Mouse (Mus musculus) liver, adult (tissue): ENCODE data around the gene Ndufb3.

ENCODE experiments used
- GATA4 ChIP-seq: IDR thresholded peaks from 2 replicates; pipeline ENCODE4 v1.6.1; 2014; ENCODE audit warnings: mild to moderate bottlenecking, low read length; ENCODE audit not compliant: insufficient replicate concordance

Gene Ndufb3

DNA sequence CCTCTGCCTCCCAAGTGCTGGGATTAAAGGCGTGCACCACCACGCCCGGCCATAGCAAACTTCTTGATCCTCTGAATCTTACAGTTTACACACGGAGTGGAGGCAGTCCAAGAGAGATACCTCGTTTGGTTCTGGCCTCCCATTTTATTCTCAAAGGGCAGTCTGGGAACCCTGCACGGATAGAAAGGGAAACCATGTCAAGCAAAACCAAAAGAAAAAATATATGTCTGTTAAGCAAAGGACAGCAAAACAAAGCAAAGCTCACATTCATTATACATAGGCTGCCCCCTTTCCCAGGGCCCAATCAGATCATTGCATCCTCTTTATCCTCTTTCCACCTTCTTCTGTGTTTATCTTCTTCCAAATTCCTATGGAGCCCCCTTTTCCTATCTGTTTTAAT is 27.6 kb downstream of the Ndufb3 start:
- TF ChIP-seq GATA4, result no peak

DNA sequence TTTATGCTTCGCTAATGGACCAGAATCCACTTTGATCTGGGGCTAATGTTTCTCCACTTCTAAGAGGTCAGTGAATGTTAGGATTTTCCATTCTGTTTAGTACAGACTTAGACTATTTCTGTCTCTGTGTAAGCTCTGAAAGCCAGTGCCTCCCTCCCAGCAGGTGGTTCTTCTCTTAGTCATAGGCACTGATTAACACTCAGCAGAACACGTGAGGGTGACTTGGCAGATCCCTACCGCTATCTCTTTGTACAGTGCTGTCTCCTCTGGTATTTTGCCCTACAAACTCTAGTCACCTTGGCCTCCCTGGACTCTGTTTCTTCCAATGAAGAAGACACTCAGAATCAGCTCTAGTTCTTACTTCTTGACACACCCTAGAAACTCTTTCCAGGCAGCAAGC is 28.2 kb downstream of the Ndufb3 start:
- TF ChIP-seq GATA4, result peak; percentile 84

DNA sequence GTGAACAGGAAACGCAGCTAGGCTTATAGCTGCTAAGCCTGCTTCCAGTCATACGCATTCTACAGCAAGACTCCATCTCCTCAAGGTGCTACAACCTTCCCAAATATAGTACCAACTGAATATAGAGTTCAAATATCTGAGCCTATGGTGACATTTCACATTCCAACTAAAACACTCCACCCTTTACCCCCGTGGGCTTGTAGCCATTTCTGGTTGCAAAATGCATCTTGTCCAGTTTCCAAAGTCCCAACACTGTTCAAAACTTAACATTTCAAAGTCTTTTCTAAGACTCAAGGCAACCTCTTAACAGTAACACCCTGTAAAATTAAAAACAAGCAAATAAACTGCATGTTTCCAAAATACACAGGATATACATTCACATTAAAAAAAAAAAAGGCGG is 29.0 kb downstream of the Ndufb3 start:
- TF ChIP-seq GATA4, result no peak

DNA sequence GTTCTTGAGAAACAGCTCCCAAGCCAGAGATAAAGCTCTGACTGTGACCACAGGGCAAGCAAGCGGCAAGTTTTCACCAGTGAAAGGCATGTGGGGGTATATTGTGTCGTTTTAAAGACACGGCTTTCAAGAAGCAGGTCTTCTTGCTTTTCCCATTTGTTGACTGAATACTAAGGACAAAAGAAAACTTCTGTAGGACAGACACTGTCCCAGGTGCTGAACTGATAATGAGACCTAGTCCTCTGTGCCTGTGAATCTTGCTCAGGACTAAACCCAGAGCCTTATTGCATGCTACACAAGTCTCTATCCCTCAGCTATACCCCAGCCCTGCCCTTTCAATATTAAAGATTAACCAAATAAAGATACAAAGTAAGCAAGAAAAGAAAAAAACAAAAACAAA is 30.0 kb downstream of the Ndufb3 start:
- TF ChIP-seq GATA4, result no peak

DNA sequence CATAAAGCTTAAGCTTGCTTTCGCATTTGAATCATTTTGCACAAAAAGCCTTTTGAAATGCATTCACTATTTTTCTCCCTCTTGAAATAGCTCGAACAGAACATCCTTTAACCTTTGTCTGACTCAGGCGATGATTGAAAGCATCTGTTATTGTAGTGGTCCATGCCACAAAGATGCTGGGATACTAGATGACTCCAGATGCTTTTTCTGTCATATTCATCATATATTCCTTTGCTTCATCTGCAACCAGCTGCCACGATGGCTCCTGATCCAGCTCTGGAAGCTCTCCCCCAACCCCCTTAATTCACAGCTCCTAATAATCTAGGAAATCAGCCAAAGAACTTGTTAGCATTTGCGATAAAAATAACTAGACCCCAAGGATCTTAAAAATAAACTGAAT is 30.9 kb downstream of the Ndufb3 start:
- no peak for TF ChIP-seq GATA4

DNA sequence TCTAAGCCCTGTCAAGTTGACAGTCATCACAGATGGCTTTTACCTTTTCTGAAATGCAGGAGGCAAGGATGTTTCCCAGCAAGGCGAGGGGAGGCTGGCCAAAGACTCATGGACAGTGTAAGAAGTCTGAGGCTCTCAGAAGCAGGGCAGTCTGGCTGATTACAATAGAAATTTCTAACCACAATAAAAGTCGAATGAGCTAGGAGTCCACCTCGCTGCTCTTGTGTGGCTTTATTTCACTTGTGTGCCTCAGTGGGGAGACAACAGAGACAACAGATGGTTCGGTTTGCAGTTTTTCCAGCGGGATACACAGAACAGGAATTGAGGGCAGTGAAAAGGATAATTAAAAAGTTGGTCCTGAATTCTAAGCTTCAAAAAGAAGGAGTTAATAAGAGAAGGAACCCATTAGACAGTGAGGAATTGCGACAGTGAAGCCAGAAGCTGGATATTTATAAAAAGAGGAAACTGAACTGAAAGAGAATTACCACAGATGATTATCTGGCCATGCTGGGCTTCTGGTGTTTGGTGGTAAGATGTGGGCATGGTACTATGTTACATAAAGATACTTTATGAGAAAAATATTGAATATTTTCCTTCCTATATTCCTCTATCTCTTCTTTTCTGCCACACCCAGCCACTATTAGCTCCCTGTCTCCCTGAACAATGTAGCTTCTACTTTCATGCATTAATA is 31.9 kb downstream of the Ndufb3 start:
- no peak for TF ChIP-seq GATA4

DNA sequence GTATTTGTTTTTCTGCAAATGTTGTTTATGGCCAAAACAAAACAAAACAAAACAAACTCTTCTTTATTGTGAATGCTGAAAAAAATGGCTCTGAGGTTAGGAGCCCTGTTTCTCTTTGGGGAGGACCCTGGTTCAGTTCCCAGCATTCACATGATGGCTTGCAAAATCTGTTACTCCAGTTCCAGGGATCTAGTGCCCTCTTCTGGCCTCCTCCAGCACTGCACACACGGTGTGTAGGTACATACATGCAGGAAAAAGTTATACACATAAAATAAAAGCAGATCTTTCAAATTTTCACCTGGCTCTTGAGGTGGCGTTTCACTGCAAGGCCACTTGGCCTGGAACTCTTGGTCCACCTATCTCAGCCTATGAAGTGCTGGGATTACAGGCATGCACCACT is 32.6 kb downstream of the Ndufb3 start:
- TF ChIP-seq GATA4, result no peak

DNA sequence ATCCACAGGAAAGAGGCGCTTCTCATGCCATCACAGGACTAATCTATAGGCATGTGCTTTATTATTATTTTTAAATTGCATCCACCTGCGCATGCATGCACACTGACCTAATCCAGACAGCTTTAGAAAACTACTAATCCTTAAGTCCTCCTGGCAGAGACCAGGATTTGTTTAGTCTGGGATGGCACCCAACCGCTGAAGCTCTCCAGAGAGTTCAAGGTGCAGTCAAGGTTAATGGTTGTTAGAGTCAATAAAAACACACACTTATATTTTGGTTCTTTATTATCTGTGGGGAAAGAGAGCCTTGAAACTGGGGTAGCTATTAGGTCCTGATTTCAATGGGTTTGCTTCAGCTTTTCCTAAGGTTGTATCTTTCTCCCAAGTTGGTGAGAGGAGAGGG is 35.1 kb downstream of the Ndufb3 start:
- TF ChIP-seq GATA4, result no peak

DNA sequence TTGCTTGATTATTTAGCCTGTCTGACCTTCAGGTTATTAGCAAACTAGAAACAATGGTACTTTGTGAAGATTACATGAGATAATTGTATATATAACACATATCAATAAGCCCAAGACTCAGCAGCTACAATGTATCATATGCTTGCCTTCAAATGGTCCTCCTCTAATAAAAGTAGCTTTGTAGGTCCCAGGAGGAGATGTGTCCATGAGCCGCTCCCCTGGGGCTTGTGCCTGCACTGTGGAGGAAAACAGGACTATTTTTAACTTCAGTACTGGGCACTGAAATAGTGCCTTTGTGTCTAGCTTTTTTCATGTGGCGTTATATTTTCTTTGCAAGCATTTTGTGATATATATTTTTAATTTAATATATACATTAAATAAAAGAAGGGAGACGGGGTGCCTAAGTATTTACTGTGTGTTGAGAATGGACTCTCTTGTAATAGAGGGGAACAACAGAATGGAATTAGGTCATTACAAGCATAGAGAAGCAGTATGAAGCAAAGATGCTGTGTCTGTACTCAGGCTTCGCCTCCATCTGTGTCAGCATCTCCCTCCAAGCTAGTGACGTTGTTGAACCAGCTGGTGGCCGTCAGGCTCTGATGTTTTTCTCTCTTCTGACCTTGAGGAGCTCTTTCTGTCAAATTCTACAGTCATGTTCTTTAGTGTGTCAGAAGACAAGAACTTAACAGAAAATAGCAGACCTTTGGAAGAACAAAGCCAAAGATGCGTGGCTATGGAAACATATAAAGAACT is 36.0 kb downstream of the Ndufb3 start:
- TF ChIP-seq GATA4, result no peak
